Mouse (Mus musculus) heart, embryonic 16.5 days (tissue): ENCODE data around the gene Msi2. TPM values are rescaled to one million over a fixed set of nuclear protein-coding genes. Genes with fewer than 3 reads are reported as not detected.

Experiments
- ATAC-seq: fragments of 200-750 bp; cut with Nextera tagmentation; replicated peaks from 2 replicates; pipeline ENCODE4 v1.8.0; 2017; ENCODE audit warnings: moderate number of reproducible peaks; ENCODE audit not compliant: insufficient read depth, low FRiP score; ENCODE audit errors: extremely low read depth
- H3K27ac ChIP-seq: fragments of 300-500 bp; sonication (generic); 2 replicates; pipeline ENCODE4 v1.5.1; 2014; ENCODE audit warnings: mild to moderate bottlenecking, low read length, control low read depth, moderate library complexity
- H3K27me3 ChIP-seq: fragments of 300-500 bp; sonication (generic); 2 replicates; pipeline ENCODE4 v1.6.1; 2014; ENCODE audit warnings: low read length, mixed read lengths; ENCODE audit not compliant: control insufficient read depth, insufficient read depth
- H3K36me3 ChIP-seq: fragments of 300-500 bp; sonication (generic); 2 replicates; pipeline ENCODE4 v1.6.1; 2014; ENCODE audit not compliant: control insufficient read depth, insufficient read depth
- H3K4me1 ChIP-seq: fragments of 300-500 bp; sonication (generic); 2 replicates; pipeline ENCODE4 v1.6.1; 2014; ENCODE audit warnings: low read length, mixed read lengths; ENCODE audit not compliant: control insufficient read depth, insufficient read depth
- H3K4me2 ChIP-seq: fragments of 300-500 bp; sonication (generic); 2 replicates; pipeline ENCODE4 v1.6.1; 2014; ENCODE audit warnings: low read depth, mild to moderate bottlenecking, control low read depth, low read length
- H3K4me3 ChIP-seq: fragments of 300-500 bp; sonication (generic); 2 replicates; pipeline ENCODE4 v1.5.1; 2014; ENCODE audit warnings: mild to moderate bottlenecking, control low read depth, low read length
- H3K9ac ChIP-seq: fragments of 300-500 bp; sonication (generic); 2 replicates; pipeline ENCODE4 v1.6.1; 2014; ENCODE audit warnings: low read length, control low read depth
- H3K9me3 ChIP-seq: fragments of 300-500 bp; sonication (generic); replicated peaks from 2 replicates; pipeline ENCODE4 v1.6.1; 2016; ENCODE audit warnings: low read length; ENCODE audit not compliant: control insufficient read depth
- WGBS: fragments of 180-500 bp; shearing (Covaris S2); extraction: QIAGEN DNeasy Blood & Tissue Kit; methylation state at CpG from one replicate; pipeline ENCODE4 v1.1.7; 2014; 5-methylcytosine and 5-hydroxymethylcytosine counted together
- polyA plus RNA-seq: library from polyadenylated mRNA; unstranded; fragments of >200 nt; fragmentation: Nextera tagmentation; extraction: Ambion mirVana; gene quantifications from 2 replicates; pipeline ENCODE4 v1.2.1, GENCODE M21; 2015

Gene Msi2
- polyA plus RNA-seq, 1 experiment from 2014 or later, result 20.6 TPM

GRCm38 (mm10) chr11:88313512-88313911, 404.8 kb downstream of the Msi2 start:
- Histone ChIP-seq H3K27ac (peak overlapping the region; percentile 9; the same call in 1 of the 2 replicates), H3K4me1 (peaks cover 50% of the 10 kb centered on the region), H3K27me3 (no peaks in the 10 kb centered on the region), H3K9me3 (no peaks in the 10 kb centered on the region), H3K9ac (no peak overlapping the region), H3K4me3 (no peak overlapping the region), H3K4me2 (0 out of 2 replicates have a peak overlapping the region, but pooled peaks have one; percentile 13), H3K36me3 (no peaks in the 10 kb centered on the region)
- 10% methylated on average over 8 of the region's 8 CpGs for WGBS
- peak; percentile 47; the same call in 1 of the 2 replicates for ATAC-seq

DNA sequence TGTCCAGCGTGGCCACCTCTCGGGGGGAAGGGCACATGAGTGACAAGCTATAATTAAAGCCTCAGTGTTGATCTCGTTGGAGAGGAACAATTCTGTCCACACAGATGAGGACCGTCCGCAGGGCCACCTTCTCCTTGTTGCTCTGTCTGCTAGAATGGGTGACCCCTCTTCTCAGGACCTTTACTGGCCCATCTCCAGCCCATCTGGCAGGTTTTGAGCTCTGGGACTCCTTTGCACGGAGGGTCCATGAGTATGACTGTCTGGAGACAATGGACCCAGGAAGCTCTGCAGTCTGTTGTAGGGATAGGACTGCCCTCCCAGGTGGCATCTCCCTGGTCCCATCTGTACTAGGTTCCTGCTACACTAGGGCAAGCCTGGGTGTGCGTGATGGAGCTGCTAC, 406.7 kb downstream of the Msi2 start:
- peaks cover 50% of the 10 kb centered on the region for H3K4me1 ChIP-seq
- ATAC-seq, result no peak
- no peak overlapping the region for H3K4me3 ChIP-seq
- no peak overlapping the region for H3K27ac ChIP-seq
- H3K27me3 ChIP-seq, result no peaks in the 10 kb centered on the region
- H3K9me3 ChIP-seq, result no peaks in the 10 kb centered on the region
- no peak overlapping the region for H3K9ac ChIP-seq
- H3K36me3 ChIP-seq, result no peaks in the 10 kb centered on the region
- WGBS, result 68% methylated on average over 7 of the region's 7 CpGs
- H3K4me2 ChIP-seq, result no peak overlapping the region

- ATAC-seq, result no peak
- H3K27ac ChIP-seq, result no peak overlapping the region
- no peak overlapping the region for H3K4me3 ChIP-seq
- WGBS, result 78% methylated on average over 6 of the region's 6 CpGs
- H3K9ac ChIP-seq, result no peak overlapping the region
- no peaks in the 10 kb centered on the region for H3K36me3 ChIP-seq
- no peaks in the 10 kb centered on the region for H3K9me3 ChIP-seq
- H3K27me3 ChIP-seq, result no peaks in the 10 kb centered on the region
- H3K4me2 ChIP-seq, result no peak overlapping the region
- peaks cover 47% of the 10 kb centered on the region for H3K4me1 ChIP-seq
These were observed 407.5 kb downstream of the Msi2 start for GRCm38 (mm10) chr11:88310773-88311172.

DNA sequence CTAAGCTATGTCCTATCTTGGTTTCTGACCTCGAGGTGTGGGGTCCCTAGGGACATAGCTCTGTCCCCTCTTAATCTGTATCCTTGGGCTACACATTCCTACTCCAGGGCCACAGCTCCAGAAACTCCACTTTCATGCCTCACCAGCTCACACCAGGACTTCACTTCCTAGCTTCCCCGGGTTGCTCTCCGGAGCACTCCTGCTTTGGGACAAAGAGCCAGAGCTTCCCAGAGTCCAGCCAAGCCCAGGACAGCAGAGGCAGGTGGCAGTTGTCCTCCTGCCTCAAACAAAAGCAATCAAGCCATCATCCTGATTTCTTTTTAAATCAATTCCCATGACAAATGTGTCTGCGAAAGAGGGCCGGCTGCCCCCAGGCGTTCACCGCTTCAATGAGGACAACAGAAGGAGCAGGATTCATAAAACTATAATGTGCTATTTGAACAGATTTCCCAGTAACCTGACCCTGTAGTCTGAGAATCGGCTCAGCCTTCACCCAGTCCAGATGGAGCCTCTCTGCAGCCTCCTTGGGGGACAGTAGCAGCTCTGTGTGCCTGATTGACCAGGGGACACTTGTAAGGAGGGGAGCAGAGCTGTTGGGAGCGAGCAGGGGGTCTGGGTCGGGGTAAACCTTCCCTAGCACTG, 409.1 kb downstream of the Msi2 start:
- Histone ChIP-seq H3K9me3 (no peaks in the 10 kb centered on the region), H3K36me3 (no peaks in the 10 kb centered on the region), H3K4me3 (no peak overlapping the region), H3K9ac (no peak overlapping the region), H3K4me2 (no peak overlapping the region), H3K27ac (no peak overlapping the region), H3K4me1 (peaks cover 33% of the 10 kb centered on the region), H3K27me3 (no peaks in the 10 kb centered on the region)
- no peak for ATAC-seq
- WGBS, result 73% methylated on average over 10 of the region's 10 CpGs

DNA sequence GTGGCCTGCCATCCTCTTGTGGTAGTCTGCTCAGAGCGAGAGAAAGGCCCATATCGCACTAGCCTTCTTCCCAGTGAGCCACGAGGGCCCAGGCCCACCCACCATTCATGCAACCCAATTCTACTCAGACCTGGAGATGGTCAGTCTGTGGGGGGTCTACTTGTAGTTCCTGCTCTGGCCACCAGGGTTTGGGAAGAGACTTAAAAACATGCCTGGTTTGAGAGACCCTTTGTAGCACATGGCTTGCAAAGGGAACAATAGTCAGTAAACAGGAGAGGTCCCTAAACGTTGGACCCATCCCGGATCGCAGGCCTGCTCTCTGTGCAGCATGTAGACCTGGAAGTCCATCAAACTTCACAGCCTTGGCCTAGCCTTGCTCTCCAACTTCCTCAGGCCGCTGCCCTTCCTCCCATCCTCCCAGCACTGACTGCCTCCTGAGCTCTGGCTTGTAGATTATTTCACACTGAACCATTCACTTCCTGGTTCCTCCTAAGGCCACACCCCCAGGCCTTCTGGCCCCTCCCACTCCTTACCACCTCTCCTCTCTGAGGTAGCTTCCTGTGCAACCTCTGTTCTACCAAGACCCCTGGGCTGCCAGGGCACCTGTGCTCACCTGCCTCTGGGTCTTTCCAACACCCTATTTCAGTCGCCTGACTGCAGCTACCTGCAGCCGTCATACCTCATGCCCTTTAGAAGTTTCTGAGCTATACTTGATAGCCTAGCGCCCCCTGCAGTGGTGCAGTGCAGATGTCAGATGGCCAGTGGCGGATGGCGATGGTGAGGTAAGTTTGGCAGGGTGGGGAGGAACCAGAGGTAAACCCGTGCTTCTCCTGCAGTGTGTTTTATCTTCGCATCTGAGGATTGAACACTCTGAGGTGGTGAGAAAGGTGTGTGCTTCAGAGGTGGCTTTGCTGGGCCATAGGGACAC, 410.4 kb downstream of the Msi2 start:
- no peaks in the 10 kb centered on the region for H3K36me3 ChIP-seq
- H3K4me2 ChIP-seq, result no peak overlapping the region
- peaks cover 20% of the 10 kb centered on the region for H3K4me1 ChIP-seq
- no peak for ATAC-seq
- no peak overlapping the region for H3K4me3 ChIP-seq
- 78% methylated on average over 14 of the region's 14 CpGs for WGBS
- H3K27me3 ChIP-seq, result no peaks in the 10 kb centered on the region
- no peak overlapping the region for H3K9ac ChIP-seq
- H3K27ac ChIP-seq, result no peak overlapping the region
- H3K9me3 ChIP-seq, result no peaks in the 10 kb centered on the region

GRCm38 (mm10) chr11:88305759-88306158, 412.6 kb downstream of the Msi2 start:
- H3K27me3 ChIP-seq, result no peaks in the 10 kb centered on the region
- ATAC-seq, result no peak
- H3K9ac ChIP-seq, result no peak overlapping the region
- peaks cover 11% of the 10 kb centered on the region for H3K4me1 ChIP-seq
- no peak overlapping the region for H3K4me2 ChIP-seq
- H3K36me3 ChIP-seq, result no peaks in the 10 kb centered on the region
- no peak overlapping the region for H3K4me3 ChIP-seq
- WGBS, result 82% methylated on average over 6 of the region's 6 CpGs
- no peak overlapping the region for H3K27ac ChIP-seq
- no peaks in the 10 kb centered on the region for H3K9me3 ChIP-seq

- H3K9me3 ChIP-seq, result no peaks in the 10 kb centered on the region
- H3K27ac ChIP-seq, result no peak overlapping the region
- H3K36me3 ChIP-seq, result no peaks in the 10 kb centered on the region
- no peaks in the 10 kb centered on the region for H3K27me3 ChIP-seq
- WGBS, result 45% methylated on average over 6 of the region's 6 CpGs
- no peak overlapping the region for H3K4me2 ChIP-seq
- H3K4me1 ChIP-seq, result no peaks in the 10 kb centered on the region
- H3K4me3 ChIP-seq, result no peak overlapping the region
- no peak overlapping the region for H3K9ac ChIP-seq
- no peak for ATAC-seq
These were observed 416.7 kb downstream of the Msi2 start for GRCm38 (mm10) chr11:88301619-88302018.

DNA sequence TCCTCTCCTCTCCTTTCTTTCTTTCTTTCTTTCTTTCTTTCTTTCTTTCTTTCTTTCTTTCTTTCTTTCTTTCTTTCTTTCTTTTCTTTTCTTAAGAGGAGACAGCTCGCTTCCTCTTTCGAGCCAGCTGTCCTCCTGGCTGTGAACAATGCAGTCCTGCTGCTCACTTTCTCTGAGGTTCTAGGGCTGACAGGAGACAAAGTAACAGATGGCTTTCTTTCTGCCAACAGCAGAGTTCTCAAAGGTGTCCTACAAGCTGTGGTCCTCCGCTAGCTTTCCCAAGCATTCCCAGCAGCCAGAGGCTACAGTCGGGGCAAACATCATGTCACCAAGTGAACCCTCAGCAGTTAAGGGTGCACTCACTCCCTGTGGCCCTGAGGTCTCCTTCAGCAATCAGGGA, 419.0 kb downstream of the Msi2 start:
- no peaks in the 10 kb centered on the region for H3K36me3 ChIP-seq
- H3K9ac ChIP-seq, result no peak overlapping the region
- no peak overlapping the region for H3K27ac ChIP-seq
- H3K9me3 ChIP-seq, result no peaks in the 10 kb centered on the region
- no peaks in the 10 kb centered on the region for H3K4me1 ChIP-seq
- no peak for ATAC-seq
- H3K4me3 ChIP-seq, result no peak overlapping the region
- H3K4me2 ChIP-seq, result no peak overlapping the region
- peaks cover 2% of the 10 kb centered on the region; the same call in 1 of the 2 replicates for H3K27me3 ChIP-seq
- WGBS, result 81% methylated on average over 4 of the region's 4 CpGs

GRCm38 (mm10) chr11:88297526-88297925, 420.8 kb downstream of the Msi2 start:
- H3K27me3 ChIP-seq, result peaks cover 2% of the 10 kb centered on the region; the same call in 1 of the 2 replicates
- 75% methylated on average over 4 of the region's 4 CpGs for WGBS
- H3K4me3 ChIP-seq, result no peak overlapping the region
- no peak overlapping the region for H3K4me2 ChIP-seq
- H3K9ac ChIP-seq, result no peak overlapping the region
- H3K9me3 ChIP-seq, result no peaks in the 10 kb centered on the region
- no peak for ATAC-seq
- H3K27ac ChIP-seq, result no peak overlapping the region
- no peaks in the 10 kb centered on the region for H3K36me3 ChIP-seq
- H3K4me1 ChIP-seq, result peaks cover 5% of the 10 kb centered on the region; the same call in 1 of the 2 replicates
